Mouse (Mus musculus): ENCODE data around the gene Herpud1.

- TF ChIP-seq HCFC1 (IDR thresholded peaks at IDR 0.05; ENCODE audit: low read depth, low read length) (no peak), USF1 (IDR thresholded peaks at IDR 0.05; ENCODE audit: low read depth, low read length) (no peak), EP300 (IDR thresholded peaks at IDR 0.05; ENCODE audit: low read length) (no peak; the same call in 1 of the 2 replicates), ZMIZ1 (IDR thresholded peaks at IDR 0.05; ENCODE audit: low read depth, low read length) (0 out of 2 replicates have a peak, but pooled peaks have one; percentile 26), POLR2A (IDR thresholded peaks at IDR 0.05; ENCODE audit: low read depth, low read length) (peak; percentile 70), CTCF (conservative IDR thresholded peaks at IDR 0.05 in 1 of 2, IDR thresholded peaks at IDR 0.05 in 1 of 2; ENCODE audit: low read depth in 2 of 2, low read length in 2 of 2) (no peak)
These were observed 40.0 kb upstream of the Herpud1 start for GRCm38 (mm10) chr8:94346264-94346663.
